Mouse (Mus musculus) right cerebral cortex, postnatal 14 days (tissue): ENCODE results near the gene Olfr1335.
"Not testable (repeated sequence)": the region's sequence is repeated elsewhere in the genome, so short reads cannot be mapped to it uniquely, and the experiment has no call there.

ENCODE experiments used
- DNase-seq: peaks from one replicate; pipeline ENCODE4 v3.0.0; 2022

The Olfr1335 gene

GRCm38 (mm10) chr4:118809844-118810243 is at the start of gene Olfr1335:
Olfr1335 (minus strand) TSS chr4:118809944.
- DNase-seq: no peak

DNA sequence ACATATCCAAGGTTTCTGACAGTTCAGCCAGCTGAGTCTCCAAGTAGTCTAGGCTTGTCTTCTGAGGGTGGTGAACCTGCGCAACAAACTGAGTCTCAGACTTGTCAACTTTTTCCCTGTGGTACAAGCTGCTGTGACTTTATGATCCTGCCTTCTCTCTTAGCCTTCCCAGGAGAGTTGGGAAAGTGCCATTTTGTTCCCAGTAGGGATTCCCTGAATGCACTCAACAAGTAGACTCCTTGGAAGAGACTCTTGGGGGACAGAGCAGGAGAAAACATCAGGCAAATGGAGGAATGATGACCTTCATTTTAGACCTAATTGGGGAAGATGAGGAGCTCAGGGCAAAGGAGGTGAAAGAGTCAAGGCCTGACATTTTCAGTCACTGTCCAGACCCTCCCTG is 26.4 kb upstream of the Olfr1335 start, which contains the start of gene Olfr1333:
Olfr1333 (minus strand) TSS at position 101 of the 400 bp plus-strand sequence.
- DNase-seq: no peak

DNA sequence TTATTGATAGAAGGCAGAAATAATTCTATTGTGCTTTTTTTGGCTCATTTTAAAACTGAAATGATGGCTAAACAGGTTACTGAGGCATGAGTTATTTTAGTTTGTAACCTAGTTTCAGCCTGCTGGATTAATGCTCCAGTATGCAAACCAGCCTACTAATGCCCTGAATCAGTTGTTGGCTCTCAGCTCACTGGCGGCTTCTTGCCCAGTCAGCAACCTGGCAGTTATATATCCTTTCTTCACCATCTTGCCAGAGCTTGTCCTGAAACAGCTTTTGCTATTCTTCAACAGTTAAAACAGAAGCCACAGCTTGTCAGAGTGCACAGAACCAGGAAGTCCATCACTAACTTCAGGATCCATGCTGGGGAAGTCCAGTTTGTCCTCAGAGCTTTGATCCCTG is 9.2 kb upstream of the Olfr1335 start:
- no peak for DNase-seq

DNA sequence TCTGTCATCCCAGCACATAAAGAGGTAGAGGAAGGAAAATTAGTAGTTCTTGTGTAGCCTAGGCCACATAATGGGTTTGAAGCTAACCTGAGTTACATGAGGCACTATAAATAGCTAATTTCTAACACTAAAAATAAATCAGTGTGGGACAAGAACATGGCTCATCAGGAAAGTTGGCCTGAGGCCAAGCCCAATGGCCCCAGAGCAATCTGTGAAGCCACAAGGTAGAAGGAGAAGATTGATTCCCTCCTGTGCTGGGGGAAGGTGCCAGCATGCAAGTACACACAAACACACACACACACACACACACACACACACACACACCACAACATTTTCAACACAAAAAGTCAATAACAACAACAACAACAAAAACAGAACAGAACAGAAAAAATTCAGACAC is 16.9 kb downstream of the Olfr1335 start:
- not testable (repeated sequence) for DNase-seq

GRCm38 (mm10) chr4:118782486-118782885 is 27.3 kb downstream of the Olfr1335 start, which contains the start of gene Olfr1337:
Olfr1337 (minus strand) TSS chr4:118782586.
- DNase-seq: no peak
